Comparison of ENCODE assay signal across 8 mouse cellular contexts in genomic region chr11:31872546-31873261, GRCm38 (mm10). TPM values are rescaled to one million over a fixed set of nuclear protein-coding genes. Genes with fewer than 3 reads are reported as not detected.
DNase-seq lines count a peak whose midpoint lies in the region; ATAC-seq and TF ChIP-seq lines count a peak whose summit lies in the region.

No protein-coding gene starts in this region.

- H3K36me3 ChIP-seq in forebrain, embryonic 12.5 days (replicated peaks): no peaks in the 10 kb centered on the region
- no peaks in the 10 kb centered on the region for H3K36me3 ChIP-seq in hindbrain, embryonic 13.5 days
- no peaks in the 10 kb centered on the region for H3K36me3 ChIP-seq in midbrain, embryonic 13.5 days

- H3K4me3 ChIP-seq in gastrocnemius, adult 2 months: peak overlapping the region; percentile 95
- peak overlapping the region; percentile 39 for H3K4me3 ChIP-seq in forebrain, embryonic 12.5 days (replicated peaks)
- peak overlapping the region; percentile 90 for H3K4me3 ChIP-seq in hindbrain, embryonic 13.5 days
- H3K4me3 ChIP-seq in left cerebral cortex, adult 2 months: peak overlapping the region; percentile 97
- peak overlapping the region; percentile 52 for H3K4me3 ChIP-seq in midbrain, embryonic 13.5 days (replicated peaks)

- peaks cover 27% of the 10 kb centered on the region for H3K4me1 ChIP-seq in forebrain, embryonic 12.5 days
- H3K4me1 ChIP-seq in hindbrain, embryonic 13.5 days (replicated peaks): peaks cover 32% of the 10 kb centered on the region
- H3K4me1 ChIP-seq in midbrain, embryonic 13.5 days (replicated peaks): peaks cover 48% of the 10 kb centered on the region

- intact Hi-C loops in gastrocnemius, adult 2 months (cut with DNase I): loop anchor here (2.0 to 5.0 kb wide), 2 partner anchors 28 to 160 kb away; no protein-coding TSS in a partner anchor
- intact Hi-C loops in left cerebral cortex, adult 2 months (cut with DNase I): loop anchor here (5.0 kb wide), 1 partner anchor 75 kb away; no protein-coding TSS in a partner anchor

- no peak for ATAC-seq in forebrain, embryonic 12.5 days (ENCODE audit: low FRiP score)
- ATAC-seq in hindbrain, embryonic 13.5 days (ENCODE audit: low FRiP score): no peak
- no peak for ATAC-seq in midbrain, embryonic 13.5 days

- TF ChIP-seq CTCF in gastrocnemius, adult 2 months (IDR thresholded peaks at IDR 0.05): no peak
- no peak; the same call in 1 of the 2 replicates for TF ChIP-seq CTCF in left cerebral cortex, adult 2 months (IDR thresholded peaks at IDR 0.05)

- peak overlapping the region; percentile 58 for H3K4me2 ChIP-seq in forebrain, embryonic 12.5 days
- H3K4me2 ChIP-seq in hindbrain, embryonic 13.5 days: peak overlapping the region; percentile 91
- H3K4me2 ChIP-seq in midbrain, embryonic 13.5 days (replicated peaks): peak overlapping the region; percentile 76

- H3K27ac ChIP-seq in gastrocnemius, adult 2 months: peak overlapping the region; percentile 98
- H3K27ac ChIP-seq in forebrain, embryonic 12.5 days: 0 out of 2 replicates have a peak overlapping the region, but pooled peaks have one; percentile 25
- H3K27ac ChIP-seq in hindbrain, embryonic 13.5 days: peak overlapping the region; percentile 72
- H3K27ac ChIP-seq in left cerebral cortex, adult 2 months: peak overlapping the region; percentile 94
- H3K27ac ChIP-seq in midbrain, embryonic 13.5 days: peak overlapping the region; percentile 36; the same call in 1 of the 2 replicates

- DNase-seq in gastrocnemius, adult 2 months: peak; percentile 55
- DNase-seq in gastrocnemius, postnatal 25 days: no peak
- peak; percentile 29 for DNase-seq in adrenal gland, postnatal 25 days
- peak; percentile 32 to 46 for DNase-seq in left cerebral cortex, adult 2 months (ENCODE audit: extremely low spot score in 1 of 2, low spot score in 2 of 2)
- no peak for DNase-seq in c-Kit-positive CD71-positive TER-119-positive erythroid progenitor cells, embryonic 14.5 days (ENCODE audit: low spot score)

- H3K9me3 ChIP-seq in forebrain, embryonic 12.5 days: no peaks in the 10 kb centered on the region
- H3K9me3 ChIP-seq in hindbrain, embryonic 13.5 days: no peaks in the 10 kb centered on the region
- no peaks in the 10 kb centered on the region for H3K9me3 ChIP-seq in midbrain, embryonic 13.5 days

- peak overlapping the region; percentile 47 for H3K9ac ChIP-seq in forebrain, embryonic 12.5 days
- H3K9ac ChIP-seq in hindbrain, embryonic 13.5 days: peak overlapping the region; percentile 82
- H3K9ac ChIP-seq in midbrain, embryonic 13.5 days (replicated peaks): peak overlapping the region; percentile 67

- H3K27me3 ChIP-seq in forebrain, embryonic 12.5 days: no peaks in the 10 kb centered on the region
- no peaks in the 10 kb centered on the region for H3K27me3 ChIP-seq in hindbrain, embryonic 13.5 days
- no peaks in the 10 kb centered on the region for H3K27me3 ChIP-seq in midbrain, embryonic 13.5 days

- 67% methylated on average over 15 of the region's 15 CpGs for WGBS in forebrain, embryonic 12.5 days
- 36% methylated on average over 15 of the region's 15 CpGs for WGBS in hindbrain, embryonic 13.5 days
- WGBS in midbrain, embryonic 13.5 days: 59% methylated on average over 15 of the region's 15 CpGs

RNA-seq across cellular contexts. Expression of gene Cpeb4, which starts 0.7 kb away (rescaled TPM):
- 100 to 1,000 TPM in 1 of 2 experiments, 10 to 100 TPM in 1; 95.0 to 120 TPM for total RNA-seq in gastrocnemius, adult 2 months (2021)
- total RNA-seq in gastrocnemius, postnatal 25 days (2021): 10 to 100 TPM; 65.3 to 91.5 TPM
- 77.0 and 92.2 TPM in 2 replicates for total RNA-seq in adrenal gland, postnatal 25 days (2021)
- polyA plus RNA-seq in forebrain, embryonic 12.5 days (2016; fragmentation: Nextera tagmentation; extraction: Ambion mirVana): 11.7 and 14.0 TPM in 2 replicates
- 16.0 and 16.1 TPM in 2 replicates for polyA plus RNA-seq in hindbrain, embryonic 13.5 days (2015; fragmentation: Nextera tagmentation; extraction: Ambion mirVana)
- total RNA-seq in left cerebral cortex, adult 2 months (2021): 100 to 1,000 TPM; 159 to 169 TPM
- polyA plus RNA-seq in midbrain, embryonic 13.5 days (2015; fragmentation: Nextera tagmentation; extraction: Ambion mirVana): 14.2 and 15.9 TPM in 2 replicates

Comparison
In these comparisons a context has a peak if more than half of its experiments do, and no peak if none do; other contexts are left out.
1. DNase-seq: peak in gastrocnemius, adult 2 months (single experiment), adrenal gland, postnatal 25 days (single experiment) and left cerebral cortex, adult 2 months (2 of 2); none in gastrocnemius, postnatal 25 days (single experiment) and c-Kit-positive CD71-positive TER-119-positive erythroid progenitor cells, embryonic 14.5 days (single experiment).
2. H3K27ac ChIP-seq: peak in every context shown above with its lines; median percentile 98 in gastrocnemius, adult 2 months; 94 in left cerebral cortex, adult 2 months; 72 in hindbrain, embryonic 13.5 days; 36 in midbrain, embryonic 13.5 days; 25 in forebrain, embryonic 12.5 days.
3. H3K4me3 ChIP-seq: peak in every context shown above with its lines; median percentile 97 in left cerebral cortex, adult 2 months; 95 in gastrocnemius, adult 2 months; 90 in hindbrain, embryonic 13.5 days; 52 in midbrain, embryonic 13.5 days; 39 in forebrain, embryonic 12.5 days.
4. Peak in every context shown above with its lines, with median percentiles within 50 percentile points of each other: H3K4me2 ChIP-seq and H3K9ac ChIP-seq.